Mouse (Mus musculus) kidney, embryonic 15.5 days (tissue): Measurements from ENCODE around the gene Cabp1. TPM values are rescaled to one million over a fixed set of nuclear protein-coding genes. Genes with fewer than 3 reads are reported as not detected.
A peak's percentile ranks its signal among the peaks of the same experiment; 100 is the strongest.

Experiments used
- ATAC-seq: fragments of 200-750 bp; cut with Nextera tagmentation; replicated peaks from 2 replicates; pipeline ENCODE4 v1.8.0; 2017; ENCODE audit warnings: moderate TSS enrichment; ENCODE audit not compliant: low FRiP score
- H3K27ac ChIP-seq: fragments of 300-500 bp; sonication (generic); 2 replicates; pipeline ENCODE4 v1.5.1; 2015; ENCODE audit warnings: mild to moderate bottlenecking, inconsistent platforms
- H3K27me3 ChIP-seq: fragments of 300-500 bp; sonication (generic); 2 replicates; pipeline ENCODE4 v1.6.1; 2015; ENCODE audit warnings: inconsistent platforms
- H3K36me3 ChIP-seq: fragments of 300-500 bp; sonication (generic); 2 replicates; pipeline ENCODE4 v1.6.1; 2015; ENCODE audit warnings: inconsistent platforms
- H3K4me1 ChIP-seq: fragments of 300-500 bp; sonication (generic); 2 replicates; pipeline ENCODE4 v1.6.1; 2015; ENCODE audit warnings: inconsistent platforms
- H3K4me2 ChIP-seq: fragments of 300-500 bp; sonication (generic); 2 replicates; pipeline ENCODE4 v1.6.1; 2015; ENCODE audit warnings: moderate library complexity, mild to moderate bottlenecking, inconsistent platforms
- H3K4me3 ChIP-seq: fragments of 300-500 bp; sonication (generic); replicated peaks from 2 replicates; pipeline ENCODE4 v1.5.1; 2015; ENCODE audit warnings: mild to moderate bottlenecking, inconsistent platforms
- H3K9ac ChIP-seq: fragments of 300-500 bp; sonication (generic); 2 replicates; pipeline ENCODE4 v1.6.1; 2015; ENCODE audit warnings: mild to moderate bottlenecking, inconsistent platforms
- H3K9me3 ChIP-seq: fragments of 300-500 bp; sonication (generic); replicated peaks from 2 replicates; pipeline ENCODE4 v1.6.1; 2016; ENCODE audit warnings: inconsistent platforms
- WGBS: fragments of 180-500 bp; shearing (Covaris S2); methylation state at CpG from one replicate; pipeline ENCODE4 v1.1.7; 2015; ENCODE audit warnings: mixed read lengths; 5-methylcytosine and 5-hydroxymethylcytosine counted together
- polyA plus RNA-seq: library from polyadenylated mRNA; unstranded; fragments of >200 nt; fragmentation: Nextera tagmentation; extraction: Ambion mirVana; gene quantifications from 2 replicates; pipeline ENCODE4 v1.2.1, GENCODE M21; 2015

Gene Cabp1
- polyA plus RNA-seq, 1 experiment from 2014 or later, result 1.7 TPM

DNA sequence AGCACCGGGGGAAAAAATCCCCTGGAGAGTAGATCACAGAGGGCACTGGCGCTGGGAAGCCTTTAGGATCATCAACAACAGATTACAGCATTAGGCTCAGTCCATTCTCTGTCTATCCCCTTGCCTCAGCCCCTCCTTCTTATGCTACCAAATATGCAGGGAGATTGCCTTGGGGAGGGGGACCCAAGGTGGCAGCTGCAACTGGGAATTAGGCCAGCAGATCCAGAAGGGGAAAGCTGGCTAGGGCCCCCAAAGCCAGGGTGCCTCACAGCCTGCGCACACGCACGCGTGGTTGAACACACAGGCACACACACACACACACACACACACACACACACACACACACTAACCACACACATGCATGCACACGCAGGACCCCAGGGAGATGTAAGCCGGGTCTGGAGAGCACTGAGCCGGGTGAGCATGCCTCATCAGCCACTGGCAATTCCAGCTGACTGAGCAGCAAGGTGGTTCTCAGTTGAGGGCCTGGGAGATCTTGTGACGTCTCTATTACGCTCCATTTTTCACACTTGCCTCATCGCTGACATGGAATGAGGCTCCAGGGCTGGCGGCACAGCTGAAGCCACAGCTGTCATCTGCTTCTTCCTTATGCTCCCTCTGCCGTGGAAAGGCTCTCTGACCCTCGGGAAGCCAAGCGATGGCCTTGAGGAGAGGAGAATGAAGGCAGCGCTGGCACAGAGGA, 7.7 kb downstream of the Cabp1 start:
- Histone ChIP-seq H3K27me3 (peaks cover 34% of the 10 kb centered on the region), H3K27ac (0 out of 2 replicates have a peak overlapping the region, but pooled peaks have one; percentile 45), H3K4me2 (peak overlapping the region; percentile 47), H3K9ac (no peak overlapping the region), H3K4me1 (peaks cover 50% of the 10 kb centered on the region), H3K36me3 (no peaks in the 10 kb centered on the region), H3K9me3 (no peaks in the 10 kb centered on the region), H3K4me3 (peak overlapping the region; percentile 21)
- WGBS, result 30% methylated on average over 17 of the region's 17 CpGs
- no peak for ATAC-seq

DNA sequence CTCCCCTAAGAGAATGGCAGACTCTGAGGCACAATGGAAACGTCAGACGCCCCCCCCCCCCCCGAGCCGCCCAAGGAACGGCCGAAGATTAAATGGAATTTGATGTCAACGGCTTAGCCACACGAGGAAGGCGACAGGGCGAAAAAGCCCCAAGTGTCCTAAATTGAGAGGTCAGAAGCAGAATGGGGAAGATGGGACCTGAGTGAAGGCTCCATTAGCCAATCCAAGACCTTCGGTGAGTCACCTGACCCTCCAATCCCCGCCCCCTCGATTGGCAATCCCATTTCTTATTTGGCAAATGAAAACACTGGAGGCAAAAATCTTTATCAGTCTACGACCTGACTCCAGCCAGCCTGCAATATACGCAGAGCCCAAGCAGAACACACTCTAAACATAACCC, 9.5 kb downstream of the Cabp1 start:
- H3K4me3 ChIP-seq, result peak overlapping the region; percentile 11; the same call in 1 of the 2 replicates
- H3K4me1 ChIP-seq, result peaks cover 62% of the 10 kb centered on the region
- WGBS, result 28% methylated on average over 15 of the region's 15 CpGs
- H3K4me2 ChIP-seq, result peak overlapping the region; percentile 33
- ATAC-seq, result no peak
- H3K36me3 ChIP-seq, result no peaks in the 10 kb centered on the region
- no peak overlapping the region for H3K9ac ChIP-seq
- no peak overlapping the region for H3K27ac ChIP-seq
- H3K27me3 ChIP-seq, result peaks cover 16% of the 10 kb centered on the region
- H3K9me3 ChIP-seq, result no peaks in the 10 kb centered on the region

- peaks cover 62% of the 10 kb centered on the region for H3K4me1 ChIP-seq
- no peak for ATAC-seq
- 67% methylated on average over 10 of the region's 10 CpGs for WGBS
- H3K4me2 ChIP-seq, result no peak overlapping the region
- no peak overlapping the region for H3K9ac ChIP-seq
- no peak overlapping the region for H3K4me3 ChIP-seq
- no peaks in the 10 kb centered on the region for H3K9me3 ChIP-seq
- H3K36me3 ChIP-seq, result no peaks in the 10 kb centered on the region
- H3K27ac ChIP-seq, result no peak overlapping the region; the same call in 1 of the 2 replicates
- H3K27me3 ChIP-seq, result 0 out of 2 replicates have a peak, but pooled peaks cover 12% of the 10 kb centered on the region
These were observed 10.7 kb downstream of the Cabp1 start for GRCm38 (mm10) chr5:115183482-115183881.

GRCm38 (mm10) chr5:115182925-115183324, 11.3 kb downstream of the Cabp1 start:
- Histone ChIP-seq H3K4me2 (no peak overlapping the region), H3K4me3 (no peak overlapping the region), H3K27ac (0 out of 2 replicates have a peak overlapping the region, but pooled peaks have one; percentile 39), H3K4me1 (peaks cover 61% of the 10 kb centered on the region), H3K9me3 (no peaks in the 10 kb centered on the region), H3K36me3 (no peaks in the 10 kb centered on the region), H3K27me3 (0 out of 2 replicates have a peak, but pooled peaks cover 12% of the 10 kb centered on the region), H3K9ac (no peak overlapping the region)
- 83% methylated on average over 8 of the region's 8 CpGs for WGBS
- no peak for ATAC-seq

DNA sequence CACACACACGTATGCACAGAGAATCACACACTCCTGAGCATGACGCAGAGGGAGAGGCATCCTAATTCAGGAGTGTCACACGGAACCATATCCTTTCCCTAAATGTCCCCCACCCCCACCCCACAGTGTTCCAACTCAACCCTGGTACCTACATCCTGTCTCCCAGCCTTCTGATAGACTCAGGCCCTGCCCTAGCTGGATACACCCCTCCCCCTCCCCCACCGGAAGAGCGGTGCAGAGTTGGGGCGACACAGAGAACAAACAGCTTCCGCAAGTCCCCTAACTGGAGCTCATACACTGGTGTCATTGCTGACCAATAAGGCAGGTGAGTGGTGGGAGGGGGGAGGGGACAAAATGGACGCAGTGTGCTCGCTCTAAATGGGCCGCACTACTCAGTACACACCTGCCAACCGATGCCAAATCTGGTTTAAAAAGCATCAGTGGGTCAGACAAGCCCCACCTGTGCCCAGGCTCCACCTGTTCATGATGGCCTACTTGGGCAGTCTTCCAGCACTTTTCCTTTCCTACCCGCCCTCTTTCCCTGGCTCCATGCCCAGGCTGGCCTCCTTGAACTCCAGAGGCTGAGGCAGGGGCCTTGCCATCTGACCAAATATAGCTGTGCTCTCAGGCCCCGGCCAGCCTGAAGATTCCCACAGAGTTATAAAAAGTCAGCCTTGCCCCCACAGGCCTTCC, 12.8 kb downstream of the Cabp1 start:
- H3K36me3 ChIP-seq, result no peaks in the 10 kb centered on the region
- H3K27me3 ChIP-seq, result 0 out of 2 replicates have a peak, but pooled peaks cover 5% of the 10 kb centered on the region
- WGBS, result 73% methylated on average over 13 of the region's 13 CpGs
- no peaks in the 10 kb centered on the region for H3K9me3 ChIP-seq
- H3K4me2 ChIP-seq, result no peak overlapping the region
- H3K9ac ChIP-seq, result no peak overlapping the region
- ATAC-seq, result peak; percentile 33
- no peak overlapping the region for H3K4me3 ChIP-seq
- H3K27ac ChIP-seq, result 0 out of 2 replicates have a peak overlapping the region, but pooled peaks have one; percentile 39
- H3K4me1 ChIP-seq, result peaks cover 46% of the 10 kb centered on the region

DNA sequence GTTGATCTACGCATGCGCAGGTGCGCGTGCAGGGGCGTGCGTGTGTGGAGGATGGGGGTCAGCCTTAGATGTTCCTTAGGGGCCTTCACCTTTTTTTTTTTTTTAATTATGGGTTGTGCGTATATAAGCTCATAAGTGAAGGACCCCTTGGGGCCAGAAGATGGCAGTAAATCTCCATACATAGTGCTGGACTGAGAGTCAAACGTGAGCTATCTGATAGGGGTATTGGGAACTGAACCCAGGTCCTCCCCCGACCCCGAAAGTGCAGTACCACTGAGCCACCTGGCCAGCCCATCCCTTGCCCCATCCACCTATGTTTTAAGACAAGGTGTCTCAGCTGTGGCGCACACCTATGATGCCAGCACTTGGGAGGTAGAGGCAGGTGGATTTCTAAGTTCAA, 14.6 kb downstream of the Cabp1 start:
- 0 out of 2 replicates have a peak, but pooled peaks cover 3% of the 10 kb centered on the region for H3K27me3 ChIP-seq
- H3K36me3 ChIP-seq, result no peaks in the 10 kb centered on the region
- WGBS, result 92% methylated on average over 11 of the region's 11 CpGs
- ATAC-seq, result no peak
- no peak overlapping the region for H3K9ac ChIP-seq
- H3K4me3 ChIP-seq, result no peak overlapping the region
- peaks cover 33% of the 10 kb centered on the region for H3K4me1 ChIP-seq
- H3K27ac ChIP-seq, result no peak overlapping the region
- H3K9me3 ChIP-seq, result no peaks in the 10 kb centered on the region
- no peak overlapping the region for H3K4me2 ChIP-seq

- Histone ChIP-seq H3K9ac (no peak overlapping the region), H3K4me3 (no peak overlapping the region), H3K4me2 (no peak overlapping the region), H3K4me1 (peaks cover 22% of the 10 kb centered on the region; the same call in 1 of the 2 replicates), H3K27ac (no peak overlapping the region), H3K27me3 (0 out of 2 replicates have a peak, but pooled peaks cover 3% of the 10 kb centered on the region), H3K9me3 (no peaks in the 10 kb centered on the region), H3K36me3 (no peaks in the 10 kb centered on the region)
- WGBS, result 78% methylated on average over 6 of the region's 6 CpGs
- no peak for ATAC-seq
These were observed 16.3 kb downstream of the Cabp1 start for GRCm38 (mm10) chr5:115177866-115178265.

GRCm38 (mm10) chr5:115174554-115174953, 19.6 kb downstream of the Cabp1 start:
- WGBS, result 84% methylated on average over 1 of the region's 1 CpGs

GRCm38 (mm10) chr5:115170150-115170549, 24.0 kb downstream of the Cabp1 start:
- no peaks in the 10 kb centered on the region for H3K27me3 ChIP-seq

More at GRCm38 (mm10) chr5:115174554-115174953, 19.6 kb downstream of the Cabp1 start:
- ATAC-seq, result no peak
- Histone ChIP-seq H3K27ac (no peak overlapping the region), H3K4me2 (no peak overlapping the region), H3K9ac (no peak overlapping the region), H3K4me1 (no peaks in the 10 kb centered on the region), H3K27me3 (no peaks in the 10 kb centered on the region), H3K9me3 (no peaks in the 10 kb centered on the region), H3K4me3 (no peak overlapping the region), H3K36me3 (no peaks in the 10 kb centered on the region)

DNA sequence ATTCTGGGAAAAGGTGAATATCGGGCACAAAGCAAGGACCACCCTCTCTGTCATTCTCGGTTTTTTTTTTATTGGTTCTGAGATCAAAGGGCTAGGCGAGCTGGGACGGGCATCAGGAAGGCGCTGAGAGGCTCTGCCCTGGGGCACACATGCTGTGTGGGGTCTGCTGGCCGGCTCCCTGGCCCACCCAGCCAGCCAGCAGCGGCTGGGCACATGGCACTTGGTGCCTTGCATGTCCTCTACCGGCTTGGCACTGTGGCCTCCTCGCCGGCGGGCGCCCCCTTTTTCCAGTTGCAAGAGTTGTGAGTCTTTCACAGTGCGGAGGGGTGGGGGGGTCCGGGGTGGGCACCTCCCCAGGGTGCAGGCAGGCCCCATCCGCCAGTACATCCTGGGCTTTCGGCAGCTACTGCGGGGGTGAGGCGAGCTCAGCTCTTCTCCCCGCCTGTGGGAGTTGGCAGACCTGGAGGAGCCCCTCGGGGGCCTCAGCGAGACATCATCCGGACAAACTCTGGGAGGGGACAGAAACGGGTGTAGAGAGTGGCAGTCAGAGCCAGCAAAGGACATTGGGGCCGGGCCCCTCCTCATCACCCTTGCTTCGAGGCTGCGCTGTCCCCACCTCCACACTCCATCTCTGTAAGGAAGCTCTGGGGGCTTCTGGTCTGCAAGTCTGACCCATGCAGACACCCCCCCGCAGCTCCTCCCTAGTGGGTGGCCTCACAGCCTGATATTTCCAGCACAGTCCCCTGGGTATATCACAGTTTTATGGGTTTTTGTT, 25.4 kb downstream of the Cabp1 start:
- Histone ChIP-seq H3K9ac (no peak overlapping the region), H3K4me1 (peaks cover 37% of the 10 kb centered on the region), H3K9me3 (no peaks in the 10 kb centered on the region), H3K36me3 (no peaks in the 10 kb centered on the region), H3K4me2 (peak overlapping the region; percentile 46), H3K27ac (peak overlapping the region; percentile 84), H3K4me3 (peak overlapping the region; percentile 10; the same call in 1 of the 2 replicates), H3K27me3 (no peaks in the 10 kb centered on the region)
- WGBS, result 21% methylated on average over 27 of the region's 27 CpGs
- peak; percentile 49; the same call in 1 of the 2 replicates for ATAC-seq

More at GRCm38 (mm10) chr5:115170150-115170549, 24.0 kb downstream of the Cabp1 start:
- Histone ChIP-seq H3K9ac (no peak overlapping the region), H3K27ac (no peak overlapping the region), H3K4me2 (no peak overlapping the region), H3K9me3 (no peaks in the 10 kb centered on the region), H3K36me3 (no peaks in the 10 kb centered on the region), H3K4me1 (peaks cover 37% of the 10 kb centered on the region), H3K4me3 (no peak overlapping the region)
- ATAC-seq, result no peak
- 81% methylated on average over 8 of the region's 8 CpGs for WGBS

DNA sequence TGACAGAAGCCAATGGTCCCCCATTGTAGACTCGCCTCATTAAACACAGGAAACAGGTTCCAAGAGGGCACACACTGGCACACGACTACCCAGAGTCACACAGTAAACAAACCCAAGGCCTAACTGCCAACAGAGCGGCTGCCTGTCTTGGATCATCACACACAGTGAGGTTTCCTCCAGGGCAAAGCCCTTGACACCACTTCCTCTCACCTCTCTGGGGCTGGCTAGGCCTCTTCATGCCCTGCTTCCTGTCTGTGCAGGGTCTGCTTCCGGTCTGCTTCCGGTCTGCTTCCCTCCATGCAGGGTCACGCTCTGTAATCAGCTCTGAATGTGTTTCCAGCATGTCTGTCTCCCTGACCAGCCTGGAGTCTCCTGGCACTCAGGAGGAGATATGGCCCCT, 26.8 kb downstream of the Cabp1 start:
- Histone ChIP-seq H3K36me3 (no peaks in the 10 kb centered on the region), H3K27ac (peak overlapping the region; percentile 84), H3K4me1 (peaks cover 43% of the 10 kb centered on the region), H3K4me2 (no peak overlapping the region), H3K4me3 (no peak overlapping the region), H3K27me3 (no peaks in the 10 kb centered on the region), H3K9me3 (no peaks in the 10 kb centered on the region), H3K9ac (no peak overlapping the region)
- ATAC-seq, result 0 out of 2 replicates have a peak, but pooled peaks have one; percentile 20
- WGBS, result 36% methylated on average over 6 of the region's 6 CpGs
